Mouse (Mus musculus): Measurements from ENCODE around the gene Ovol3. TPM values are rescaled to one million over a fixed set of nuclear protein-coding genes. Genes with fewer than 3 reads are reported as not detected.

Gene Ovol3
- polyA plus RNA-seq, 1 experiment from 2014 or later = not detected

DNA sequence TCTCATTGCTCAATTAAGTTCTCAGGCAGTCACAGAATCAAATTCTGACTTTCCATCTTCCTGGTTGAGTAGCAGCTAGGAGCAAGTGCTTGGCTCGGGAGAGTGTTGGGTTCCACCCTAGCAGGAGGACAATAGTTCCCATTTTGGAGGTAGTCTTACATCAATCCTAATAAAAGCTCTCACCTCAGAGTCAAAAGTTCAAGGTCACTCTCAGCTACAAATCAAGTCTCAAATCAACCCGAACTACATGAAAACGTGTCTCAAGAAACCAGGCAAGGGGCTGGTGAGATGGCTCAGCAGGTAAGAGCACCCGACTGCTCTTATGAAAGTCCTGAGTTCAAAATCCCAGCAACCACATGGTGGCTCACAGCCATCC is 46.4 kb downstream of the Ovol3 start:
- Histone ChIP-seq H3K27me3 (no peaks in the 10 kb centered on the region), H3K4me3 (no peak overlapping the region), H3K4me1 (replicated peaks) (peaks cover 18% of the 10 kb centered on the region), H3K9ac (no peak overlapping the region), H3K9me3 (no peaks in the 10 kb centered on the region), H3K36me3 (peaks cover 75% of the 10 kb centered on the region), H3K4me2 (no peak overlapping the region), H3K27ac (replicated peaks) (no peak overlapping the region)
- no peak for ATAC-seq (ENCODE audit: low read depth)
- WGBS = 80% methylated on average over 4 of the region's 4 CpGs

DNA sequence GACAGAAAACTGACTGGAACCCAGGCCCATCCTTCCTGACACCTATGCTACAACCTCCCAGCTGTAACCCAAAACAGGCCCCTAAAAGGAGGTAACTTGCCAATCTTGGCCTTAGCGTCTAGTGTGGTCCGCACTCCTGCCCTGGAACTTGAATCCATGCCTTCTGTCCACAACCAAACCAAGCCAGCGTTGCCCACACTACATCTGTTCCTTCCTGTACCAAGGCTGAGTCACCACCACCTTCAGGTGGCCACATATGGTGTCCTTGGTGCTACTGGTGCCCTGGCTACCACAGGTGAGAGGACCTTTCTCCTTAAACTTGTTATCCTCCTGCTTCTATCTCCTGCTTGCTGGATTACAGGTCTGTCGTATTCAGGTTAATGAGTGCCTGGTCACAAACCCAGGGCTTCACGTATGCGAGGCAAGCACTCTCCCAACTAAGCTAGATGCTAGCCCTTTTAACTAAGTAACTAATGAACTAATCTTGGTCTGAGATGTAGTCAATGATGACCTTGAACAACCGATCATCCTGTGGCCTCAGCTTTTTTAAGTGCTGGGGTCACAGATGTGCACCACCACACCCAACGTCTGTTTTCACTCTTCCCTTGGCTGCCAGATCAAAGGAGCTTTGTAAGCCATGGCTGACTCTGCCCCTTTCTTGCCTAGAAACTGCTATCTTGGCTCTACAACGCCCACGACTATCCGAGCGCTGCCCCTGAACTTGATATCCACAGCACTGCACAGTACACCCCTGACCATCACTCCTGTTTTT is 47.0 kb downstream of the Ovol3 start:
- 85% methylated on average over 12 of the region's 12 CpGs for WGBS
- Histone ChIP-seq H3K36me3 (peaks cover 75% of the 10 kb centered on the region), H3K27me3 (no peaks in the 10 kb centered on the region), H3K9ac (no peak overlapping the region), H3K4me1 (replicated peaks) (peaks cover 22% of the 10 kb centered on the region), H3K27ac (replicated peaks) (no peak overlapping the region), H3K4me3 (no peak overlapping the region), H3K9me3 (no peaks in the 10 kb centered on the region), H3K4me2 (no peak overlapping the region)
- no peak for ATAC-seq (ENCODE audit: low read depth)

DNA sequence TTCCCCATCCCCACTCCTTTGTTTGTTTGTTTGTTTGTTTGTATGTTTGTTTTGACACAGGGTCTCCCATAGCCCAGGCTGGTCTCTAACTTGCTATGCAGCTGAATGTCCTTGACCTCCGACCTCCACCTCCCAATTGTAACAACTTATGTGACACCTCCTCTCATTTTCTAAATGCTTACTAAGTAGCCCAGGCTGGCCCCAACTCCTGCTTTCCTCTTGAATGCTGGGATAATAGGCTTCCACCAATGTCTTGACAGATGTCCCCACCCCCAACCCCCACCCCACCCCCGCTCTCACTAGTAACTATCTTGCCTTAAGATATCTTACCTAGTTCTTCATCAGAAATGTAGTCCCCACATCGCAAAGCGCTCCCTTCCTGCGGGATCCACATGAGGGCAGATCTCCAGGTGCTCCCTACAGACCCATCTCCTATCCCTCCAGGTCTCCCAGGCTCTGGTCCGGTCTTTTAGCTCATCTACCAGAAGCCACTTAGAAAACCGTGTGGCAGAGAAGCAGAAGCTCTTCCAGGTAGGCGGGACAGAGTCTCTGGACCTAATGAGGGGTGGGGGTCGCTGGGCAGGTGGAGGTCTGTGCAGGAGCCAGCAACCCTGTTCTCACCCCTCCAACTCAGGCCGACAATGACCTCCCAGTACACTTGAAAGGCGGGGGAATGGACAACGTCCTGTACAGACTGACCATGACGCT is 50.7 kb downstream of the Ovol3 start:
- ATAC-seq (ENCODE audit: low read depth) = no peak
- H3K4me2 ChIP-seq = 0 out of 2 replicates have a peak overlapping the region, but pooled peaks have one; percentile 47
- H3K9ac ChIP-seq = 0 out of 2 replicates have a peak overlapping the region, but pooled peaks have one; percentile 22
- no peak overlapping the region for H3K4me3 ChIP-seq
- 71% methylated on average over 13 of the region's 13 CpGs for WGBS
- no peaks in the 10 kb centered on the region for H3K9me3 ChIP-seq
- peaks cover 9% of the 10 kb centered on the region for H3K4me1 ChIP-seq (replicated peaks)
- no peaks in the 10 kb centered on the region for H3K27me3 ChIP-seq
- H3K36me3 ChIP-seq = peaks cover 49% of the 10 kb centered on the region
- no peak overlapping the region for H3K27ac ChIP-seq (replicated peaks)

DNA sequence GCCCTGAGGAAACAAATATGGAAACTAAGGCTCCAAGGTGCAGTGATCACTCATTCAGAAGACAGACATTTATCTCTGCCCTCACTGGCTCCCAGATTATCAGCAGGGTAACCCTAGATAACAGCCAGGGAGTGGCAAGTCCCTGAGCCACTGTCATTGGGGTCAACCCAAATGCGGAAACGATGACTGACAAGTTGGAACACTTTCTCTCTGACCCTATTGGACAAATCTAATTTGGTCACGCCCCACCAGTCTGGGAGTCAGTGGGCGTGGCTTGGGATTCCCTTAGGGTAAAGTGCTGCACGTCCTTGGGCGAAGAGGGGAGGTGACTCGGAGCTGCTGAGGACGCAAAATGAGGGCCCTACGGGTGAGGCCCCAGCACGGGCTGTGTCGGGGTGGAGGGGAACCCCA is 51.6 kb downstream of the Ovol3 start, which contains the start of gene Cox7a1:
TSS of gene Cox7a1 (plus strand) at position 266 of the 411 bp plus-strand sequence.
- Histone ChIP-seq H3K9ac (0 out of 2 replicates have a peak within 1 kb of the TSS, but pooled peaks have one; percentile 22), H3K27me3 (no peaks in the 10 kb centered on the region), H3K27ac (replicated peaks) (no peak within 1 kb of the TSS), H3K4me1 (replicated peaks) (peaks cover 9% of the 10 kb centered on the region), H3K9me3 (no peaks in the 10 kb centered on the region), H3K4me2 (peak within 1 kb of the TSS; percentile 47), H3K36me3 (peaks cover 43% of the 10 kb centered on the region), H3K4me3 (peak within 1 kb of the TSS; percentile 16; the same call in 1 of the 2 replicates)
- whole genome bisulfite sequencing = 1% methylated on average over 11 of the region's 11 CpGs
- peak; percentile 30; the same call in 1 of the 2 replicates for ATAC-seq (ENCODE audit: low read depth)

Other genes with a start within 250 kb of the Ovol3 start
- gene Zfp14, start 184.3 kb downstream of the Ovol3 start, polyA plus RNA-seq (2015; fragmentation: Nextera tagmentation; extraction: Ambion mirVana) = 9.9 and 11.3 TPM in 2 replicates
- 12.0 and 14.2 TPM in 2 replicates for gene Zfp82, start 162.8 kb downstream of the Ovol3 start, polyA plus RNA-seq (2015; fragmentation: Nextera tagmentation; extraction: Ambion mirVana)
- 1.2 and 1.5 TPM in 2 replicates for gene Gm26920, start 145.3 kb downstream of the Ovol3 start, polyA plus RNA-seq (2015; fragmentation: Nextera tagmentation; extraction: Ambion mirVana)
- gene Zfp566, start 145.2 kb downstream of the Ovol3 start, polyA plus RNA-seq (2015; fragmentation: Nextera tagmentation; extraction: Ambion mirVana) = 16.2 and 16.4 TPM in 2 replicates
- 102 and 106 TPM in 2 replicates for gene Zfp260, start 140.9 kb downstream of the Ovol3 start, polyA plus RNA-seq (2015; fragmentation: Nextera tagmentation; extraction: Ambion mirVana)
- 13.4 and 13.8 TPM in 2 replicates for gene Zfp382, start 113.8 kb downstream of the Ovol3 start, polyA plus RNA-seq (2015; fragmentation: Nextera tagmentation; extraction: Ambion mirVana)
- gene Zfp146, start 66.0 kb downstream of the Ovol3 start, polyA plus RNA-seq (2015; fragmentation: Nextera tagmentation; extraction: Ambion mirVana) = 14.2 TPM in 2 replicates
- 5.3 and 6.9 TPM in 2 replicates for gene Cox7a1, start 51.6 kb downstream of the Ovol3 start, polyA plus RNA-seq (2015; fragmentation: Nextera tagmentation; extraction: Ambion mirVana)
- gene Capns1, start 36.9 kb downstream of the Ovol3 start, polyA plus RNA-seq (2015; fragmentation: Nextera tagmentation; extraction: Ambion mirVana) = 79.5 and 83.0 TPM in 2 replicates
- gene Polr2i, start 3.8 kb downstream of the Ovol3 start, polyA plus RNA-seq (2015; fragmentation: Nextera tagmentation; extraction: Ambion mirVana) = 176 and 184 TPM in 2 replicates
- 406 and 418 TPM in 2 replicates for gene Tbcb, start 3.5 kb downstream of the Ovol3 start, polyA plus RNA-seq (2015; fragmentation: Nextera tagmentation; extraction: Ambion mirVana)
- 0.47 and 0.81 TPM in 2 replicates for gene Thap8, start 44.4 kb upstream of the Ovol3 start, polyA plus RNA-seq (2015; fragmentation: Nextera tagmentation; extraction: Ambion mirVana)
- 3.8 and 4.0 TPM in 2 replicates for gene Wdr62, start 44.7 kb upstream of the Ovol3 start, polyA plus RNA-seq (2015; fragmentation: Nextera tagmentation; extraction: Ambion mirVana)
- 103 and 113 TPM in 2 replicates for gene Clip3, start 56.0 kb upstream of the Ovol3 start, polyA plus RNA-seq (2015; fragmentation: Nextera tagmentation; extraction: Ambion mirVana)
- gene Alkbh6, start 73.0 kb upstream of the Ovol3 start, polyA plus RNA-seq (2015; fragmentation: Nextera tagmentation; extraction: Ambion mirVana) = 120 and 123 TPM in 2 replicates
- 19.0 and 27.3 TPM in 2 replicates for gene Syne4, start 79.1 kb upstream of the Ovol3 start, polyA plus RNA-seq (2015; fragmentation: Nextera tagmentation; extraction: Ambion mirVana)
- 5.7 TPM in 1 of 2 replicates, not detected in the other for gene E130208F15Rik, start 86.0 kb upstream of the Ovol3 start, polyA plus RNA-seq (2015; fragmentation: Nextera tagmentation; extraction: Ambion mirVana)
- 18.0 and 22.9 TPM in 2 replicates for gene Sdhaf1, start 88.2 kb upstream of the Ovol3 start, polyA plus RNA-seq (2015; fragmentation: Nextera tagmentation; extraction: Ambion mirVana)
- 10.8 and 12.7 TPM in 2 replicates for gene Lrfn3, start 127.0 kb upstream of the Ovol3 start, polyA plus RNA-seq (2015; fragmentation: Nextera tagmentation; extraction: Ambion mirVana)
- 35.3 and 40.8 TPM in 2 replicates for gene Tyrobp, start 178.0 kb upstream of the Ovol3 start, polyA plus RNA-seq (2015; fragmentation: Nextera tagmentation; extraction: Ambion mirVana)
- 1.0 TPM in 1 of 2 replicates, not detected in the other for gene Hcst, start 184.1 kb upstream of the Ovol3 start, polyA plus RNA-seq (2015; fragmentation: Nextera tagmentation; extraction: Ambion mirVana)
- 1.9 and 2.8 TPM in 2 replicates for gene Nfkbid, start 186.0 kb upstream of the Ovol3 start, polyA plus RNA-seq (2015; fragmentation: Nextera tagmentation; extraction: Ambion mirVana)
- gene Aplp1, start 209.8 kb upstream of the Ovol3 start, polyA plus RNA-seq (2015; fragmentation: Nextera tagmentation; extraction: Ambion mirVana) = 528 and 571 TPM in 2 replicates
- 3.3 and 3.9 TPM in 2 replicates for gene Kirrel2, start 222.0 kb upstream of the Ovol3 start, polyA plus RNA-seq (2015; fragmentation: Nextera tagmentation; extraction: Ambion mirVana)
- gene Nphs1, start 222.6 kb upstream of the Ovol3 start, polyA plus RNA-seq (2015; fragmentation: Nextera tagmentation; extraction: Ambion mirVana) = 0.77 and 1.0 TPM in 2 replicates